Mouse (Mus musculus) bone marrow, adult 2 months (tissue): ENCODE measurements around the gene Tle4. TPM values are rescaled to one million over a fixed set of nuclear protein-coding genes. Genes with fewer than 3 reads are reported as not detected.

Source experiments
- H3K27ac ChIP-seq: fragments of 200-500 bp; 2 replicates; pipeline ENCODE4 v1.5.1; 2012; ENCODE audit warnings: low read depth, mild to moderate bottlenecking, control low read depth, inconsistent platforms, low read length; ENCODE audit not compliant: control insufficient read depth, poor library complexity, insufficient read depth
- H3K4me1 ChIP-seq: fragments of 200-500 bp; 2 replicates; pipeline ENCODE4 v1.6.1; 2011; ENCODE audit warnings: low read length; ENCODE audit not compliant: control insufficient read depth, insufficient read depth
- H3K4me3 ChIP-seq: fragments of 200-500 bp; replicated peaks from 2 replicates; pipeline ENCODE3; 2011; ENCODE audit warnings: mild to moderate bottlenecking, low read depth, low read length, control low read depth; ENCODE audit not compliant: control insufficient read depth
- CTCF ChIP-seq: fragments of 200-500 bp; IDR thresholded peaks from 2 replicates; pipeline ENCODE4 v1.5.1; 2011; ENCODE audit warnings: low read length, control low read depth; ENCODE audit not compliant: control insufficient read depth, insufficient read depth
- POLR2A ChIP-seq: fragments of 200-500 bp; IDR thresholded peaks from 2 replicates; pipeline ENCODE4 v1.6.1; 2011; ENCODE audit warnings: low read depth, mild to moderate bottlenecking, control low read depth, low read length, borderline replicate concordance; ENCODE audit not compliant: control insufficient read depth
- WGBS: fragments of 180-500 bp; shearing (Covaris S2); methylation state at CpG from one replicate; pipeline ENCODE4 v1.1.7; 2018; 5-methylcytosine and 5-hydroxymethylcytosine counted together
- polyA plus RNA-seq: library from polyadenylated mRNA; stranded (reverse); fragments of >200 nt; gene quantifications from 2 replicates; pipeline ENCODE4 v1.2.4, GENCODE M21; 2011; ENCODE audit warnings: low replicate concordance; ENCODE audit not compliant: missing spikeins, insufficient read depth, insufficient read length

The Tle4 gene
- polyA plus RNA-seq, 1 experiment: 11.6 TPM

DNA sequence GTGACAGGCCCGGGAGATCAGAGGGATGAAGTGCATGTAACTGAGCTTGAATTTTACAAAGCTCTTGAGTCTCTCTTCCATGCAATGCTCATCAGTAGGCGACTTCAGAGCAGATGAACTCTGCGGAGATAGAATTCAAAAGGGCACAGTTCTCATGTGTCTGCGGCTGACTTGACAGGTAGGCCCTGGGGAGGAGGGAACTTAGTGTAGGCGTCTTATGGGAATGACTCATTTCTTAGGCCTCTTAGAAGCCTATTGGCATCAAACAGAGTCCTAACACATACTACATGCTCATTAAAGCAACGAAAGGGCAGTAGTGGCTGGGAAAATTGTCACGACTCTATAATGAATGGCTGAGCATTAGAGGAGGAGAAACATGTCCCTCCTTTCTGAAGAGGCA is 160.6 kb downstream of the Tle4 start:
- Histone ChIP-seq H3K4me3 (no peak overlapping the region), H3K4me1 (no peaks in the 10 kb centered on the region), H3K27ac (no peak overlapping the region)
- TF ChIP-seq POLR2A (no peak), CTCF (no peak)
- 82% methylated on average over 7 of the region's 7 CpGs for WGBS

DNA sequence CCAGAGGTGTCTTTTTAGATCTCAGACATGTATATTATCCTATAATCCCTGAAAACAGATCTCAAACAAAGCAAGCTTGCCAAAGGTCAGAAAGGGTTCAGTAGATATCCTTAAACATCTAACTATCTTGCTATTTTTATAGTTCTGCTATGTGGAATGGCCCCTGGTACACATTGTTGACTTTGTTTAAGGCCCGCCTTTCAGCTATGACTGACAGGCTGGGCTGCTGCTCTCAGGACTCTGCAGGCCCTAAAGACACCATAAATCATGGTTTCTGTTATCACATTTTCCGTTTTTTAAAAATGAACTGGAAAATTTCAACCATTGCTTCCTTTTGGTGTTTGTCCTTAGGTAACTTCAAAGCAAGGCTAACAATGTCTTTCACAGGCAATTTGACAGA is 161.3 kb downstream of the Tle4 start:
- no peak for TF ChIP-seq CTCF
- no peak for TF ChIP-seq POLR2A
- Histone ChIP-seq H3K27ac (no peak overlapping the region), H3K4me3 (no peak overlapping the region), H3K4me1 (no peaks in the 10 kb centered on the region)
- WGBS: 41% methylated on average over 2 of the region's 2 CpGs

DNA sequence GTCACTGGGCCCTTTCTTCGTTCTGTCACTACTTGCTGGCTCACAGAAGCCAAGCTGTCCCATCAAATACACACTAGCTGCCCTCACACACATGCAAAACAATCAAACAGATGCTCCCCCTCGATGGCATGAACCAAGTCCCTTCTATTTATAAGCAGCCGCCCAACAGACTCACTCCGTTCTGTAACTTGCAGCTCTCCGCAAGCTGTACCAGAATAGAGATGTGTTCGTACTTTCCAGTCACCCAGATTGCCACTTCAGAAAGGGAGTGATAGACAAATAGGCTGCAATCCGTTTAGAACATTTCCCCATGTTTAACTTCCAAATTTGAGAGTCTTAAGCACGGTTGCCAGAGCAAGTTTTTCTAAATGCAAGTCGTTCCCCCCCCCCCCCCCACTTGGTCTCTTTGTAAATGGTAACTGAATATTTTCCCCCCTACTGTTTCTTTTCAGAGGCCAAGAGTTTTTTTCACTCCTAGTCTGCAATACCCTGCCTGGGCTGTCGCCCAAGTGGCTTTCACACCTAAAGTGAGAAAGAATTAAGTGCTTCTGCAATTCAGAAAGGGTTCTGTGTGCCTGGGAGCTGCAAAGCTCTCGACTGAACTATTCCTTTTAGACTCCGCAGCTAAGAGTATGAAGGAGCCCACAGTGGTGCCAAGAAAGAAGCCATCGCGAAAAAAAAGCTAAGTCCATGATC is 162.0 kb downstream of the Tle4 start:
- WGBS: 51% methylated on average over 14 of the region's 14 CpGs
- no peaks in the 10 kb centered on the region for H3K4me1 ChIP-seq
- no peak for TF ChIP-seq CTCF
- TF ChIP-seq POLR2A: no peak
- H3K27ac ChIP-seq: no peak overlapping the region
- no peak overlapping the region for H3K4me3 ChIP-seq

GRCm38 (mm10) chr19:14433900-14434299 is 164.0 kb downstream of the Tle4 start:
- Histone ChIP-seq H3K27ac (no peak overlapping the region), H3K4me3 (no peak overlapping the region), H3K4me1 (no peaks in the 10 kb centered on the region)
- no peak for TF ChIP-seq CTCF
- TF ChIP-seq POLR2A: no peak
- 92% methylated on average over 4 of the region's 4 CpGs for WGBS

DNA sequence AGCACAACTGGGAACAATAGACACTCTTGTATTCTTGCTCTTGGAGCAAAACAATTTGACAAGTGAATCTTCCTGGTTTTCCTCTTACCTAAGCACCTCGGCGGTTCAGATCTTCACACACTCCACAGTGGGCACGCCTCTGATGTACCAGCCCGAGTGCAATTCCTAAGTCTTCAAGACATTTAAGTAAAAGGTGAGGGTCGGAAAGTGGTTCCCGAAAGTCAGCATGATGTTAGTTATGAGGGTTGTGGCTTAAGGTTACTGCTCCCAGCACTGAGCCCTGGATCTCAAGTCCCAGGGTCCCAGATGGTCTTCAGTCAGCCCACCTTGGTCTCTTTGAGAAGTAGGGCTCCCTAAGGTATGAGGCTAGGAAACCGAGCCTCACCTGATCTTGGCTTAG is 165.4 kb downstream of the Tle4 start:
- Histone ChIP-seq H3K27ac (no peak overlapping the region), H3K4me1 (no peaks in the 10 kb centered on the region), H3K4me3 (no peak overlapping the region)
- 87% methylated on average over 7 of the region's 7 CpGs for WGBS
- TF ChIP-seq CTCF: no peak

GRCm38 (mm10) chr19:14426920-14427319 is 170.9 kb downstream of the Tle4 start:
- Histone ChIP-seq H3K27ac (no peak overlapping the region), H3K4me3 (no peak overlapping the region), H3K4me1 (no peaks in the 10 kb centered on the region)
- 68% methylated on average over 6 of the region's 6 CpGs for WGBS
- no peak for TF ChIP-seq POLR2A
- no peak for TF ChIP-seq CTCF

GRCm38 (mm10) chr19:14426244-14426868 is 171.5 kb downstream of the Tle4 start:
- Histone ChIP-seq H3K27ac (no peak overlapping the region), H3K4me1 (no peaks in the 10 kb centered on the region), H3K4me3 (no peak overlapping the region)
- TF ChIP-seq CTCF (no peak), POLR2A (no peak)
- 64% methylated on average over 19 of the region's 19 CpGs for WGBS

GRCm38 (mm10) chr19:14425122-14425521 is 172.7 kb downstream of the Tle4 start:
- 71% methylated on average over 6 of the region's 6 CpGs for WGBS
- TF ChIP-seq CTCF (no peak), POLR2A (no peak)
- no peak overlapping the region for H3K4me3 ChIP-seq
- H3K4me1 ChIP-seq: no peaks in the 10 kb centered on the region
- H3K27ac ChIP-seq: no peak overlapping the region

GRCm38 (mm10) chr19:14424016-14424964 is 173.6 kb downstream of the Tle4 start:
- Histone ChIP-seq H3K4me1 (no peaks in the 10 kb centered on the region), H3K4me3 (no peak overlapping the region), H3K27ac (no peak overlapping the region)
- no peak for TF ChIP-seq CTCF
- TF ChIP-seq POLR2A: no peak
- 79% methylated on average over 12 of the region's 12 CpGs for WGBS
